Mouse (Mus musculus): ENCODE data around the gene Slc25a31. TPM values are rescaled to one million over a fixed set of nuclear protein-coding genes. Genes with fewer than 3 reads are reported as not detected.

Gene Slc25a31
- polyA plus RNA-seq (2017; shearing (Covaris generic)) = not detected

GRCm38 (mm10) chr3:40708655-40709054 is at the start of gene Slc25a31:
Gene Slc25a31 (plus strand): TSS chr3:40708855.

GRCm38 (mm10) chr3:40744024-40744835 is 35.6 kb downstream of the Slc25a31 start, which contains the start of gene Hspa4l:
Gene Hspa4l (plus strand): TSS chr3:40744495.

Other genes with a start within 250 kb of the Slc25a31 start
- 0.92 TPM for gene Intu, start 177.6 kb upstream of the Slc25a31 start, polyA plus RNA-seq (2017; shearing (Covaris generic))
- gene Hspa4l, start 35.6 kb downstream of the Slc25a31 start, polyA plus RNA-seq (2017; shearing (Covaris generic)) = 33.4 TPM
- gene Plk4, start 91.2 kb downstream of the Slc25a31 start, polyA plus RNA-seq (2017; shearing (Covaris generic)) = 21.0 TPM
- 9.8 TPM for gene Mfsd8, start 138.0 kb downstream of the Slc25a31 start, polyA plus RNA-seq (2017; shearing (Covaris generic))
- gene Abhd18, start 138.1 kb downstream of the Slc25a31 start, polyA plus RNA-seq (2017; shearing (Covaris generic)) = 9.4 TPM
- gene 1700034I23Rik, start 193.7 kb downstream of the Slc25a31 start, polyA plus RNA-seq (2017; shearing (Covaris generic)) = 0.45 TPM
- 30.3 TPM for gene Larp1b, start 241.0 kb downstream of the Slc25a31 start, polyA plus RNA-seq (2017; shearing (Covaris generic))

Measured in effector memory CD4-positive, alpha-beta T cell, adult 5 months (primary cell).